Mouse (Mus musculus) lung, adult 2 months (tissue): ENCODE data around the gene Pum1. TPM values are rescaled to one million over a fixed set of nuclear protein-coding genes. Genes with fewer than 3 reads are reported as not detected.

Experiments used
- DNase-seq: peaks from one replicate; pipeline ENCODE4 v3.0.0; 2022
- H3K4me1 ChIP-seq: fragments of 200-500 bp; 2 replicates; pipeline ENCODE4 v1.6.1; 2011; ENCODE audit warnings: low read length; ENCODE audit not compliant: control insufficient read depth, insufficient read depth
- H3K4me3 ChIP-seq: fragments of 200-500 bp; replicated peaks from 2 replicates; pipeline ENCODE3; 2011; ENCODE audit warnings: low read depth, mild to moderate bottlenecking, control low read depth, low read length; ENCODE audit errors: extremely low read depth
- CTCF ChIP-seq: fragments of 200-500 bp; IDR thresholded peaks from 2 replicates; pipeline ENCODE4 v1.5.1; 2011; ENCODE audit warnings: mild to moderate bottlenecking, low read length, control low read depth; ENCODE audit not compliant: insufficient read depth
- POLR2A ChIP-seq: fragments of 200-500 bp; IDR thresholded peaks from 2 replicates; pipeline ENCODE4 v1.6.1; 2011; ENCODE audit warnings: low read depth, mild to moderate bottlenecking, control low read depth, low read length, borderline replicate concordance; ENCODE audit errors: extremely low read depth
- WGBS: fragments of 180-500 bp; shearing (Covaris S2); methylation state at CpG from one replicate; pipeline ENCODE4 v1.1.7; 2018; 5-methylcytosine and 5-hydroxymethylcytosine counted together
- polyA plus RNA-seq: library from polyadenylated mRNA; depleted of rRNA; stranded (reverse); fragments of >200 nt; gene quantifications from 2 replicates; pipeline ENCODE4 v1.2.3, GENCODE M21; 2012

Gene Pum1
- polyA plus RNA-seq, 1 experiment, result 57.0 TPM

GRCm38 (mm10) chr4:130782492-130782891 lies 119.4 kb downstream of the Pum1 start:
- H3K4me3 ChIP-seq, result no peak overlapping the region
- peaks cover 6% of the 10 kb centered on the region for H3K4me1 ChIP-seq
- no peak for DNase-seq
- TF ChIP-seq CTCF, result no peak
- TF ChIP-seq POLR2A, result no peak
- 84% methylated on average over 2 of the region's 2 CpGs for WGBS

GRCm38 (mm10) chr4:130784755-130785154 lies 121.6 kb downstream of the Pum1 start:
- TF ChIP-seq POLR2A, result no peak
- peak; percentile 62 for TF ChIP-seq CTCF
- Histone ChIP-seq H3K4me3 (no peak overlapping the region), H3K4me1 (no peaks in the 10 kb centered on the region)
- WGBS, result 10% methylated on average over 4 of the region's 4 CpGs
- DNase-seq, result no peak

- no peak for DNase-seq
- Histone ChIP-seq H3K4me1 (no peaks in the 10 kb centered on the region; the same call in 1 of the 2 replicates), H3K4me3 (no peak overlapping the region)
- TF ChIP-seq CTCF, result no peak
- no peak for TF ChIP-seq POLR2A
- 72% methylated on average over 5 of the region's 5 CpGs for WGBS
These were observed 124.4 kb downstream of the Pum1 start for GRCm38 (mm10) chr4:130787530-130787929.

GRCm38 (mm10) chr4:130790180-130790579 lies 127.1 kb downstream of the Pum1 start:
- Histone ChIP-seq H3K4me1 (peaks cover 8% of the 10 kb centered on the region), H3K4me3 (no peak overlapping the region)
- DNase-seq, result peak; percentile 86
- TF ChIP-seq CTCF, result peak; percentile 90
- no peak for TF ChIP-seq POLR2A
- WGBS, result 6% methylated on average over 6 of the region's 6 CpGs

GRCm38 (mm10) chr4:130791811-130792375 lies 128.8 kb downstream of the Pum1 start:
- no peak for TF ChIP-seq POLR2A
- TF ChIP-seq CTCF, result no peak
- WGBS, result 8% methylated on average over 19 of the region's 19 CpGs
- H3K4me3 ChIP-seq, result peak overlapping the region; percentile 54
- peaks cover 10% of the 10 kb centered on the region for H3K4me1 ChIP-seq
- DNase-seq, result peak; percentile 33

GRCm38 (mm10) chr4:130792376-130793179 lies 129.5 kb downstream of the Pum1 start, which contains the start of gene Sdc3:
Gene Sdc3 (plus strand): TSS chr4:130792537.
- WGBS, result 6% methylated on average over 85 of the region's 99 CpGs
- TF ChIP-seq CTCF, result no peak
- TF ChIP-seq POLR2A, result no peak
- no peak for DNase-seq

GRCm38 (mm10) chr4:130793180-130793501 lies 130.0 kb downstream of the Pum1 start:
- TF ChIP-seq CTCF (no peak), POLR2A (no peak)
- peaks cover 19% of the 10 kb centered on the region for H3K4me1 ChIP-seq
- H3K4me3 ChIP-seq, result peak overlapping the region; percentile 80
- WGBS, result 25% methylated on average over 7 of the region's 7 CpGs
- DNase-seq, result no peak

More at GRCm38 (mm10) chr4:130792376-130793179, 129.5 kb downstream of the Pum1 start, which contains the start of gene Sdc3:
- Histone ChIP-seq H3K4me1 (peaks cover 16% of the 10 kb centered on the region), H3K4me3 (peak within 1 kb of the TSS; percentile 80)

GRCm38 (mm10) chr4:130794771-130795170 lies 131.7 kb downstream of the Pum1 start:
- 25% methylated on average over 4 of the region's 4 CpGs for WGBS
- TF ChIP-seq CTCF (no peak), POLR2A (no peak)
- no peak overlapping the region for H3K4me3 ChIP-seq

GRCm38 (mm10) chr4:130795970-130796369 lies 132.8 kb downstream of the Pum1 start:
- 82% methylated on average over 6 of the region's 6 CpGs for WGBS
- no peak overlapping the region for H3K4me3 ChIP-seq
- H3K4me1 ChIP-seq, result peaks cover 29% of the 10 kb centered on the region
- TF ChIP-seq POLR2A, result no peak
- TF ChIP-seq CTCF, result no peak
- DNase-seq, result no peak

More at GRCm38 (mm10) chr4:130794771-130795170, 131.7 kb downstream of the Pum1 start:
- peaks cover 26% of the 10 kb centered on the region for H3K4me1 ChIP-seq
- DNase-seq, result no peak

- peaks cover 30% of the 10 kb centered on the region for H3K4me1 ChIP-seq
- no peak for DNase-seq
- H3K4me3 ChIP-seq, result no peak overlapping the region
- WGBS, result 19% methylated on average over 15 of the region's 15 CpGs
- TF ChIP-seq POLR2A (no peak), CTCF (no peak)
These were observed 134.3 kb downstream of the Pum1 start for GRCm38 (mm10) chr4:130797201-130798051.
